Mouse (Mus musculus) intestine, embryonic 14.5 days (tissue): ENCODE results near the gene Rrm1. TPM values are rescaled to one million over a fixed set of nuclear protein-coding genes. Genes with fewer than 3 reads are reported as not detected.

ENCODE experiments used
- ATAC-seq: fragments of 200-750 bp; cut with Nextera tagmentation; replicated peaks from 2 replicates; pipeline ENCODE4 v1.8.0; 2017; ENCODE audit warnings: low read depth, moderate number of reproducible peaks, moderate TSS enrichment, moderate library complexity; ENCODE audit not compliant: low FRiP score, low TSS enrichment
- DNase-seq: peaks from one replicate; pipeline ENCODE4 v3.0.0-alpha.2; 2018; ENCODE audit warnings: low spot score
- H3K27ac ChIP-seq: fragments of 300-500 bp; sonication (generic); 2 replicates; pipeline ENCODE4 v1.5.1; 2014; ENCODE audit warnings: low read depth, mild to moderate bottlenecking, control low read depth
- H3K27me3 ChIP-seq: fragments of 300-500 bp; sonication (generic); replicated peaks from 2 replicates; pipeline ENCODE4 v1.6.1; 2014; ENCODE audit warnings: low read length, control low read depth; ENCODE audit not compliant: control insufficient read depth, insufficient read depth
- H3K36me3 ChIP-seq: fragments of 300-500 bp; sonication (generic); 2 replicates; pipeline ENCODE4 v1.6.1; 2014; ENCODE audit warnings: low read length, control low read depth; ENCODE audit not compliant: control insufficient read depth, insufficient read depth
- H3K4me1 ChIP-seq: fragments of 300-500 bp; sonication (generic); replicated peaks from 2 replicates; pipeline ENCODE4 v1.6.1; 2014; ENCODE audit warnings: low read length, control low read depth, mixed read lengths; ENCODE audit not compliant: control insufficient read depth, insufficient read depth
- H3K4me2 ChIP-seq: fragments of 300-500 bp; sonication (generic); 2 replicates; pipeline ENCODE4 v1.6.1; 2014; ENCODE audit warnings: low read length
- H3K4me3 ChIP-seq: fragments of 300-500 bp; sonication (generic); 2 replicates; pipeline ENCODE4 v1.5.1; 2014; ENCODE audit warnings: low read depth, low read length, control low read depth, mixed read lengths
- H3K9ac ChIP-seq: fragments of 300-500 bp; sonication (generic); 2 replicates; pipeline ENCODE4 v1.6.1; 2014; ENCODE audit warnings: mild to moderate bottlenecking, low read length
- H3K9me3 ChIP-seq: fragments of 300-500 bp; sonication (generic); 2 replicates; pipeline ENCODE4 v1.6.1; 2016; ENCODE audit warnings: low read length, control low read depth; ENCODE audit not compliant: control insufficient read depth
- WGBS: fragments of 180-500 bp; shearing (Covaris S2); extraction: QIAGEN DNeasy Blood & Tissue Kit; methylation state at CpG from one replicate; pipeline ENCODE4 v1.1.7; 2014; 5-methylcytosine and 5-hydroxymethylcytosine counted together
- polyA plus RNA-seq: library from polyadenylated mRNA; unstranded; fragments of >200 nt; fragmentation: Nextera tagmentation; extraction: Ambion mirVana; gene quantifications from 2 replicates; pipeline ENCODE4 v1.2.1, GENCODE M21; 2014

Rrm1 gene
- polyA plus RNA-seq, 1 experiment from 2014 or later, result 158 TPM

GRCm38 (mm10) chr7:102508066-102508465, 66.6 kb downstream of the Rrm1 start:
- H3K27me3 ChIP-seq, result no peaks in the 10 kb centered on the region
- 88% methylated on average over 9 of the region's 9 CpGs for WGBS
- DNase-seq, result peak; percentile 31
- H3K9ac ChIP-seq, result no peak overlapping the region
- ATAC-seq, result no peak
- H3K36me3 ChIP-seq, result no peaks in the 10 kb centered on the region
- no peak overlapping the region for H3K4me3 ChIP-seq
- H3K4me2 ChIP-seq, result no peak overlapping the region
- no peak overlapping the region for H3K27ac ChIP-seq
- H3K4me1 ChIP-seq, result no peaks in the 10 kb centered on the region
- H3K9me3 ChIP-seq, result no peaks in the 10 kb centered on the region

GRCm38 (mm10) chr7:102508666-102509065, 67.2 kb downstream of the Rrm1 start:
- DNase-seq, result no peak
- WGBS, result 89% methylated on average over 6 of the region's 6 CpGs
- no peaks in the 10 kb centered on the region for H3K27me3 ChIP-seq

GRCm38 (mm10) chr7:102509726-102510125, 68.2 kb downstream of the Rrm1 start:
- H3K9ac ChIP-seq, result no peak overlapping the region
- no peak overlapping the region for H3K4me2 ChIP-seq
- 80% methylated on average over 7 of the region's 7 CpGs for whole genome bisulfite sequencing
- H3K4me1 ChIP-seq, result no peaks in the 10 kb centered on the region
- H3K27ac ChIP-seq, result no peak overlapping the region
- H3K27me3 ChIP-seq, result no peaks in the 10 kb centered on the region
- H3K9me3 ChIP-seq, result no peaks in the 10 kb centered on the region
- H3K36me3 ChIP-seq, result no peaks in the 10 kb centered on the region
- DNase-seq, result no peak
- no peak for ATAC-seq
- no peak overlapping the region for H3K4me3 ChIP-seq

More at GRCm38 (mm10) chr7:102508666-102509065, 67.2 kb downstream of the Rrm1 start:
- H3K27ac ChIP-seq, result no peak overlapping the region
- no peak overlapping the region for H3K4me3 ChIP-seq
- no peaks in the 10 kb centered on the region for H3K4me1 ChIP-seq
- H3K9ac ChIP-seq, result no peak overlapping the region
- H3K9me3 ChIP-seq, result no peaks in the 10 kb centered on the region
- no peaks in the 10 kb centered on the region for H3K36me3 ChIP-seq
- no peak for ATAC-seq
- no peak overlapping the region for H3K4me2 ChIP-seq

- H3K27me3 ChIP-seq, result no peaks in the 10 kb centered on the region
- no peaks in the 10 kb centered on the region for H3K4me1 ChIP-seq
- H3K4me2 ChIP-seq, result no peak overlapping the region
- H3K9me3 ChIP-seq, result no peaks in the 10 kb centered on the region
- H3K27ac ChIP-seq, result no peak overlapping the region
- ATAC-seq (no peak), DNase-seq (no peak)
- no peak overlapping the region for H3K9ac ChIP-seq
- 89% methylated on average over 10 of the region's 10 CpGs for WGBS
- H3K36me3 ChIP-seq, result no peaks in the 10 kb centered on the region
- H3K4me3 ChIP-seq, result no peak overlapping the region
These were observed 70.4 kb downstream of the Rrm1 start for GRCm38 (mm10) chr7:102511927-102512326.

- no peaks in the 10 kb centered on the region for H3K4me1 ChIP-seq
- DNase-seq (peak; percentile 95), ATAC-seq (peak; percentile 95)
- 1% methylated on average over 54 of the region's 54 CpGs for WGBS
- H3K27me3 ChIP-seq, result no peaks in the 10 kb centered on the region
- no peaks in the 10 kb centered on the region for H3K36me3 ChIP-seq
- peak overlapping the region; percentile 93 for H3K4me2 ChIP-seq
- H3K9me3 ChIP-seq, result no peaks in the 10 kb centered on the region
- peak overlapping the region; percentile 41 for H3K4me3 ChIP-seq
- peak overlapping the region; percentile 60 for H3K9ac ChIP-seq
- no peak overlapping the region for H3K27ac ChIP-seq
These were observed 71.4 kb downstream of the Rrm1 start for GRCm38 (mm10) chr7:102512814-102513435.

- H3K4me1 ChIP-seq, result no peaks in the 10 kb centered on the region
- WGBS, result 63% methylated on average over 4 of the region's 4 CpGs
- no peak overlapping the region for H3K4me3 ChIP-seq
- no peaks in the 10 kb centered on the region for H3K27me3 ChIP-seq
- H3K9me3 ChIP-seq, result no peaks in the 10 kb centered on the region
- no peak overlapping the region for H3K4me2 ChIP-seq
- no peak for ATAC-seq
- H3K9ac ChIP-seq, result no peak overlapping the region
- DNase-seq, result no peak
- H3K36me3 ChIP-seq, result no peaks in the 10 kb centered on the region
- H3K27ac ChIP-seq, result no peak overlapping the region
These were observed 72.6 kb downstream of the Rrm1 start for GRCm38 (mm10) chr7:102514144-102514543.

GRCm38 (mm10) chr7:102516261-102517050, 75.0 kb downstream of the Rrm1 start:
- DNase-seq (no peak), ATAC-seq (no peak)
- H3K27ac ChIP-seq, result no peak overlapping the region
- H3K9me3 ChIP-seq, result no peaks in the 10 kb centered on the region
- no peak overlapping the region for H3K4me2 ChIP-seq
- H3K27me3 ChIP-seq, result no peaks in the 10 kb centered on the region
- no peak overlapping the region for H3K9ac ChIP-seq
- H3K36me3 ChIP-seq, result no peaks in the 10 kb centered on the region
- H3K4me3 ChIP-seq, result no peak overlapping the region
- no peaks in the 10 kb centered on the region for H3K4me1 ChIP-seq
- 76% methylated on average over 10 of the region's 10 CpGs for WGBS

- Histone ChIP-seq H3K27ac (no peak overlapping the region), H3K9me3 (no peaks in the 10 kb centered on the region), H3K27me3 (no peaks in the 10 kb centered on the region), H3K4me1 (no peaks in the 10 kb centered on the region), H3K4me3 (no peak overlapping the region), H3K4me2 (no peak overlapping the region), H3K9ac (no peak overlapping the region), H3K36me3 (no peaks in the 10 kb centered on the region)
- ATAC-seq (no peak), DNase-seq (no peak)
- WGBS, result 91% methylated on average over 2 of the region's 2 CpGs
These were observed 75.5 kb downstream of the Rrm1 start for GRCm38 (mm10) chr7:102517051-102517335.
